Mouse (Mus musculus) heart, adult 2 months (tissue): ENCODE measurements around the gene Cacna2d4. TPM values are rescaled to one million over a fixed set of nuclear protein-coding genes. Genes with fewer than 3 reads are reported as not detected.

Experiments used
- DNase-seq, 2 experiments: peaks; one replicate each; pipeline ENCODE4 v3.0.0; 2021
- H3K27ac ChIP-seq: fragments of 200-600 bp; 2 replicates; pipeline ENCODE4 v1.8.1; 2022
- H3K27me3 ChIP-seq: fragments of 200-500 bp; 2 replicates; pipeline ENCODE4 v1.6.1; 2012; ENCODE audit warnings: mild to moderate bottlenecking, low read length, inconsistent platforms, mixed read lengths; ENCODE audit not compliant: control insufficient read depth, insufficient read depth
- H3K36me3 ChIP-seq: fragments of 200-500 bp; 2 replicates; pipeline ENCODE4 v1.6.1; 2012; ENCODE audit warnings: low read length, inconsistent platforms; ENCODE audit not compliant: control insufficient read depth, insufficient read depth
- H3K4me1 ChIP-seq: fragments of 200-500 bp; 2 replicates; pipeline ENCODE4 v1.6.1; 2011; ENCODE audit warnings: low read length; ENCODE audit not compliant: control insufficient read depth, insufficient read depth
- H3K4me3 ChIP-seq: fragments of 200-600 bp; 2 replicates; pipeline ENCODE4 v1.8.1; 2022
- H3K79me2 ChIP-seq: fragments of 200-500 bp; replicated peaks from 2 replicates; pipeline ENCODE4 v1.6.1; 2012; ENCODE audit warnings: mild to moderate bottlenecking, inconsistent platforms, low read length, moderate library complexity, mixed read lengths; ENCODE audit not compliant: control insufficient read depth, insufficient read depth
- H3K9ac ChIP-seq: fragments of 200-500 bp; 2 replicates; pipeline ENCODE4 v1.6.1; 2012; ENCODE audit warnings: low read depth, mild to moderate bottlenecking, control low read depth, inconsistent platforms, low read length, mixed read lengths
- CTCF ChIP-seq: fragments of 200-600 bp; IDR thresholded peaks from 2 replicates; pipeline ENCODE4 v1.8.1; 2022; ENCODE audit warnings: antibody characterized with exemption, mild to moderate bottlenecking, moderate library complexity
- EP300 ChIP-seq: fragments of 200-500 bp; IDR thresholded peaks from 2 replicates; pipeline ENCODE4 v1.6.1; 2011; ENCODE audit warnings: low read depth, low read length, control low read depth; ENCODE audit not compliant: insufficient read depth
- POLR2A ChIP-seq: fragments of 200-500 bp; IDR thresholded peaks from 2 replicates; pipeline ENCODE4 v1.6.1; 2011; ENCODE audit warnings: mild to moderate bottlenecking, low read depth, low read length, control low read depth; ENCODE audit not compliant: insufficient read depth
- WGBS: fragments of 180-500 bp; shearing (Covaris S2); methylation state at CpG from one replicate; pipeline ENCODE4 v1.1.7; 2018; 5-methylcytosine and 5-hydroxymethylcytosine counted together
- intact Hi-C: fragments of 180-260 bp; cut with DNase I; formaldehyde crosslinking; loops from one replicate; pipeline ENCODE4 v1.15.1; 2025
- polyA plus RNA-seq: library from polyadenylated mRNA; depleted of rRNA; stranded (reverse); fragments of >200 nt; gene quantifications from 2 replicates; pipeline ENCODE4 v1.2.3, GENCODE M21; 2012
- total RNA-seq, 2 experiments: library from RNA; stranded (reverse); gene quantifications; 2 replicates each; pipeline ENCODE4 v1.2.3; 2021

Gene Cacna2d4
- total and polyA plus RNA-seq, 3 experiments = 0.23 TPM; not detected in 2

DNA sequence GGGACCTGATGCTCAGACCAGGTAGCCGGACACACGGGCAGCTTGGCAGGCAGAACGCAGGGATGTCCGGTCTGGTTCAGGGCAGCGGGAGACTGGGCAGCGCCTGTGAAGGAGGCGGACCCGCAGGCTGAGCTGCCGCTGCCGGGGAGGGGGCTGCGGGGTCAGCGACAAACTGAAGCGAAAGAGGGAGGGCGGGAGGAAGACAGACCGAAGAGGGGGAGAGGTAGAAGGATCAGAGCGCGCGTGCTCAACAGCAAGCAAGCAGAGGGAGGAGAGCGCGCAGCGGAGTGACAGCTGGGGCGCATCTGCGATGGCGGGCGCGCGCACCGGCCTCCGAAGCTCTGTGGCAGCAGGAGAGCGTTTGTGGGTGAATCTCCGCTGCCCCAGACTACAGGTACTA lies 94.2 kb downstream of the Cacna2d4 start, which contains the start of gene Lrtm2:
TSS of gene Lrtm2 (minus strand) at position 261 of the 400 bp plus-strand sequence.
- Histone ChIP-seq H3K4me1 (peaks cover 1% of the 10 kb centered on the region; the same call in 1 of the 2 replicates), H3K27ac (no peak within 1 kb of the TSS), H3K36me3 (no peaks in the 10 kb centered on the region), H3K79me2 (no peaks in the 10 kb centered on the region), H3K27me3 (peaks cover 6% of the 10 kb centered on the region; the same call in 1 of the 2 replicates), H3K4me3 (no peak within 1 kb of the TSS), H3K9ac (no peak within 1 kb of the TSS)
- intact Hi-C loops = no loop called here
- WGBS = 2% methylated on average over 30 of the region's 31 CpGs
- DNase-seq = no peak
- TF ChIP-seq CTCF = no peak
- TF ChIP-seq EP300 = no peak
- TF ChIP-seq POLR2A = no peak

- H3K4me1 ChIP-seq = peaks cover 1% of the 10 kb centered on the region; the same call in 1 of the 2 replicates
- no peak overlapping the region for H3K9ac ChIP-seq
- no peaks in the 10 kb centered on the region for H3K79me2 ChIP-seq
- H3K4me3 ChIP-seq = no peak overlapping the region
- H3K36me3 ChIP-seq = no peaks in the 10 kb centered on the region
- intact Hi-C loops = no loop called here
- H3K27me3 ChIP-seq = peaks cover 6% of the 10 kb centered on the region; the same call in 1 of the 2 replicates
- DNase-seq = no peak
- H3K27ac ChIP-seq = no peak overlapping the region
- 31% methylated on average over 1 of the region's 1 CpGs for WGBS
- TF ChIP-seq POLR2A (no peak), CTCF (no peak), EP300 (no peak)
Measured at GRCm38 (mm10) chr6:119332111-119332510, 95.8 kb downstream of the Cacna2d4 start.

DNA sequence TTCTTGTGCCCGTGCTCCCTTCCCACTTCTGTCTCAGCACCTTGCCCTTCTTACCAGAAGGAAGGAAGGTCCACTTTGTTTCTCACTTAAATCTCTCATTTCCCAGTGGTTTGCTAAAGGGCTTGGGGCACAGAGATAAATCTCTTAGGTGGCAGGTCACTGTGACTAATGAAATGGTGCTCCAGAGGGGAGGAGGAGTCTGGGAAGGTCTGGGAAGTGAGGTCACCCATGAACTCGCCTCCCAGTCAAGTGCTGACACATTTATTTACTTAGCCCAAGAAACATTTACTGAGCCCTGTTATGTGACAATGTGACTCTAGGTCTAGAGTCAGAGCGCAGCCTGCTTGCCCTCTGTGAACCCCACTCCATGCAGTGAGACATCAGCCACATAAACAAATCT lies 96.9 kb downstream of the Cacna2d4 start:
- H3K27me3 ChIP-seq = peaks cover 6% of the 10 kb centered on the region; the same call in 1 of the 2 replicates
- TF ChIP-seq POLR2A = no peak
- TF ChIP-seq CTCF = no peak
- TF ChIP-seq EP300 = no peak
- intact Hi-C loops = no loop called here

DNA sequence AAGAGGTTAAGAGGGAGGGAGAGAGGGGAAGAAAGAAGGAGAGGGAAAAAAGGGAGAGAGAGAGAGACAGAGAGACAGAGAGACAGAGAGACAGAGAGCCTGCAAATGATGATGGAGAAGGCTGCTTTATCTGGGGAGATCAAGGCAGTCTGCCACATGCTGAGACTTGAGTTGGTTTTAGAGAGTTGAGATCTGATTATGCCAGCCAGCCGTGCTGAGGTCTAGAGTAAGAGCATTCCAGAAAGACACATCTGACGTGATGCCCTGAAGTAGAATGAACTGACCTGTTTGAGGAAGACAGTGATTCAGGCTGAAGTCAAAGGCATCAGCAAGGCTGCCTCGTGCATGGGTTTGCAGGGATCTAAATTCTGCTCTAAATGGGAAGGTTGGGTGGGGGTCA lies 97.5 kb downstream of the Cacna2d4 start:
- Histone ChIP-seq H3K9ac (no peak overlapping the region), H3K4me3 (no peak overlapping the region), H3K79me2 (no peaks in the 10 kb centered on the region), H3K27me3 (peaks cover 5% of the 10 kb centered on the region; the same call in 1 of the 2 replicates), H3K27ac (no peak overlapping the region), H3K4me1 (peaks cover 1% of the 10 kb centered on the region; the same call in 1 of the 2 replicates), H3K36me3 (no peaks in the 10 kb centered on the region)
- TF ChIP-seq CTCF (no peak), EP300 (no peak), POLR2A (no peak)
- intact Hi-C loops = no loop called here
- DNase-seq = no peak
- 38% methylated on average over 3 of the region's 3 CpGs for WGBS

More for the DNA sequence above, 96.9 kb downstream of the Cacna2d4 start:
- no peak for DNase-seq
- 22% methylated on average over 3 of the region's 3 CpGs for WGBS
- peaks cover 1% of the 10 kb centered on the region; the same call in 1 of the 2 replicates for H3K4me1 ChIP-seq
- no peak overlapping the region for H3K4me3 ChIP-seq
- H3K9ac ChIP-seq = no peak overlapping the region
- H3K36me3 ChIP-seq = no peaks in the 10 kb centered on the region
- no peaks in the 10 kb centered on the region for H3K79me2 ChIP-seq
- H3K27ac ChIP-seq = no peak overlapping the region

- Histone ChIP-seq H3K4me3 (no peak overlapping the region), H3K36me3 (no peaks in the 10 kb centered on the region), H3K27ac (no peak overlapping the region), H3K4me1 (no peaks in the 10 kb centered on the region), H3K9ac (no peak overlapping the region), H3K79me2 (no peaks in the 10 kb centered on the region), H3K27me3 (no peaks in the 10 kb centered on the region; the same call in 1 of the 2 replicates)
- no peak for TF ChIP-seq CTCF
- no peak for TF ChIP-seq POLR2A
- no peak for TF ChIP-seq EP300
- 64% methylated on average over 7 of the region's 7 CpGs for WGBS
- no peak for DNase-seq
- intact Hi-C loops = no loop called here
Measured at GRCm38 (mm10) chr6:119336124-119336523, 99.8 kb downstream of the Cacna2d4 start.

DNA sequence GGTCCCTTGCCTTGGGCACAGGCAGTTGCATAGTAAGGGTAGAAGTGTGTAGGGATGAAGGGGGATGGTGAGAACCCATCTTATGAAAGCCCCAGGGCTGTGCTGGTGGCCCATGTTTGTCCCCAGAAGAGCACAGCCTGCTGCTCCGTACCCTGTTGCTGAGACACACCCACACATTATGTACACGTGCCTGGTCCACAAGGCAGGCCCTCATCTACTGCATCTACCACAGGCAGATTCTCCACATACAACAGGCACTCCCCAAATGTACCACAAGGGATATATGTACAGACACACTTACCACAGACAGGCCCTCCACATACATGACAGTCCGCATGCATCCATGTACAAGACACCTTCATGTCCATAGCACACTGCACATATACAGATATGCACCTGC lies 101.0 kb downstream of the Cacna2d4 start:
- Histone ChIP-seq H3K9ac (no peak overlapping the region), H3K4me3 (no peak overlapping the region), H3K27me3 (no peaks in the 10 kb centered on the region; the same call in 1 of the 2 replicates), H3K79me2 (no peaks in the 10 kb centered on the region), H3K36me3 (no peaks in the 10 kb centered on the region), H3K4me1 (no peaks in the 10 kb centered on the region), H3K27ac (no peak overlapping the region)
- no peak for DNase-seq
- TF ChIP-seq CTCF = no peak
- no peak for TF ChIP-seq EP300
- no peak for TF ChIP-seq POLR2A
- intact Hi-C loops = no loop called here
- 72% methylated on average over 3 of the region's 3 CpGs for WGBS
